Mouse (Mus musculus) cerebellum, adult 8-10 months (tissue): Measurements from ENCODE around the gene Ptp4a2.
A peak's percentile ranks its signal among the peaks of the same experiment; 100 is the strongest.
"Not testable (repeated sequence)": the region's sequence is repeated elsewhere in the genome, so short reads cannot be mapped to it uniquely, and the experiment has no call there.

ENCODE experiments used
- DNase-seq: peaks from one replicate; pipeline ENCODE4 v3.0.0; 2022

The Ptp4a2 gene

DNA sequence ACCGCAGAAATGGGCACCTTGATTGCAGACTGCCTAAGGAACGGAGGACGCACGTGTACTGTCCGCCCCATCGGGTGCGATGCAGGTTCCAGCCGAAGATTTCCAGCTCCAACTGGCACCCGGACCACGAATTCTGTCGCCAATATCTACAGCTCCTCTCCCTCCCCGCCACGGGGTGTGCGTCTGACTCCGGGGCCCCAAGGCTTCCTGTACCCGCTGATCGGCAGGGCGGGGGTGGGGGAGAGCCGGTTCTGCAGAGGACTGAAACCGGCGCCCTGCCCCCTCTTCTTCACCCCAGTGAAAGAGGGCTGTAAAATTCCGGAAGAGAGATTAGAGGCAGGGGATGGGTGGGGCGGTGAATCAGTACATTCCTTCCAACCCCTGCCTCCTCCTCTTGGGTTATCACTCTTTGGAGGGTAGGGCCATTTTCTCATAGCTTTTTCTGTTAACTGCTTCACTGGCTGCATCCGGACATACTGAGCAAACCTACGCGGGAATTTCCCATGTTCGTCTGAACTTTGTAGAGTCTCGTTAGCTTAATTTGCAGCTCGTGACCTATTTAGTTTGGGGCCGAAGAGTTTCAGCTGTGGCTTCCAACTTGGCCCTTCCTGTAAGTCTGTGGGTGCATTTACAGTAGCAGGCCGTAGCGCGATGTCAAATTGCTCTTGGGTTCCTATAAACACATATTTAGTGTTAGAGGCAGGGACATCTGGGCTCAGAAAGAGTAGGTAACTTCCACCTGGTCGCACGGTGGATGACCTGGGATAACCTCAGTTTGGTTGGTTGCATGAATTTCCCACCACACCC, at the start of gene Ptp4a2:
TSS of gene Ptp4a2 (plus strand) at position 422 of the 807 bp plus-strand sequence.
- no peak for DNase-seq

DNA sequence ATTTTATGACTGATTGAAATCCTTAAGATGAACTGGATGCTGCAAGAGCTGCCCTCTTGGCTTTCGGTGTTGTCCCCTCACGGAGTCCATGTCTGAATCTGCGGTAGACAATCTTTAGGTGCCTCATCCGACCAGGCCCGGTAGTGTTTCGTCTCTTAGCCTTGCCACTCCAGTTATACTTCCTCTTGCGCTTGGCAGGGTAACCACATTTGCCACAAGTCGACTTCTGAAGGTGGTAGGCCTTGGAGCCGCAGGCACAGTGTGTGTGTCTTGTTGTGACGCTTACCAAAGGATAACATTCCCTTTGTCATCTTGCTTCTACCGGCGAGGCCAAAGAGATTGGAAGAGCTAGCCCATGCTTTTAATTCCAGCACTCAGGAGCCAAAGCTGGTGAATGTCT, 49.4 kb upstream of the Ptp4a2 start:
- DNase-seq, result no peak

DNA sequence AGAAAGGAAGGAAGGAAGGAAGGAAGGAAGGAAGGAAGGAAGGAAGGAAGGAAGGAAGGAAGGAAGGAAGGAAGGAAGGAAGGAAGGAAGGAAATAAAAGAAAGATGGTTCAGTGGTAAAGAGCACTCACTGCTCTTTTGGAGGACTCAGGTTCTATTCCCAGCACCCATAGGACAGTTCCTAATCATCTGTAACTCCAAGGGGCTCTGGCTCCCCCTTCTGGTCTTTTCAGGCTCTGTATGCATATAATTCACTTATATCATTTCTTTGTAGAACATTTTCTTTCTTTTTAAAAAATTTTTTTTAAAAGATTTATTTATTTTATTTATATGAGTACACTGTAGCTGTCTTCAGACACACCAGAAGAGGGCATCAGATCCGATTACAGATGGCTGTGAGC, 48.5 kb upstream of the Ptp4a2 start:
- not testable (repeated sequence) for DNase-seq

DNA sequence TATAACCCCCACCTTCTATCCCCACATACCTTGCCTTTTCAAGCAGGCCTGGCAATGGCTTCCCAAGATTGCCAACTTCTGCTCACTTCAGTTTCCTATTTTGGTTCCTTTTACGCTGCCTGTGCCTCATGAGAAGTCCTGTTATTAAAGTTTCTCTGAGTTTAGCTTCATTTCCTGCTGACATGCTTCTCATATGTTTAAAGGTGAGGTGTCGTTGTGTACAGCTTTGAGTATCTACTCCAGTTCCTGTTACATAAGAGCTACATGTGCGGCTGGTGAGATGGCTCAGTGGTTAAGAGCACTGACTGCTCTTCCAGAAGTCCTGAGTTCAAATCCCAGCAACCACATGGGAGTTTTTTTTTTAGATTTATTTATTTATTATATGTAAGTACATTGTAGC, 45.7 kb upstream of the Ptp4a2 start:
- DNase-seq, result no peak

DNA sequence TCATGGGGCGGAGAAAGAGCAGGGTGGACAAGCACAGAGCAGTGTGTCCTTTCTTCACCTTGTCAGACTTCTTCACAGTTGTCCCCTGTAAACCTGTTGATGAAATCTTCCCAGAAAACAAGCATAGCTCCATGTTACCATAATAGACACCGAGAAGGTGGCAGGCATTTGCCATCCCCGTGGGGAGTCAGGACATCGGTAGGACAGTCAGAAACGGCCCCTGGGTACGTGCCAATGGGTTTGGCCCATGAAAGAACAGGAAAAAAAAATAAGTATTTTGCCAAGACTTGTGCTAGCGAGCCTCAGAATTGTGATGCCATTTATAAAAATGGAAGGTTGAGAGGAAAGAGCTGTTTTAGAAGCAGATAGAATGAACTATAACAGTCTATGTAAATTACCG, 43.2 kb upstream of the Ptp4a2 start:
- DNase-seq, result peak; percentile 40

DNA sequence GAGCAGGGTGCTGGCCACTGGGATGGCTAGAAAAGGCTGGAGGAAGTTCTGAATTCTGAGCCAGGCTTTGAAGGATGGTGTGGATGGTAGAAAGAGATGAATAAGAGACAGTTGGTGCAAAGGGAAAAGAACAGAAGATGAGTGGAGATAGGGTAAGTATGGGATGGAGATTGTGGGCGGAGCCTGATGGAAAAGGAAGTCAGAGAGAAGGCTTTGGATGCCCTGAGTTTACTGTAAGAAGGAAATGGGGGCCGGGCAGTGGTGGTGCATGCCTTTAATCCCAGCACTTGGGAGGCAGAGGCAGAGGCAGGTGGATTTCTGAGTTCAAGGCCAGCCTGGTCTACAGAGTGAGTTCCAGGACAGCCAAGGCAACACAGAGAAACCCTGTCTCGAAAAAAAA, 42.3 kb upstream of the Ptp4a2 start:
- not testable (repeated sequence) for DNase-seq

DNA sequence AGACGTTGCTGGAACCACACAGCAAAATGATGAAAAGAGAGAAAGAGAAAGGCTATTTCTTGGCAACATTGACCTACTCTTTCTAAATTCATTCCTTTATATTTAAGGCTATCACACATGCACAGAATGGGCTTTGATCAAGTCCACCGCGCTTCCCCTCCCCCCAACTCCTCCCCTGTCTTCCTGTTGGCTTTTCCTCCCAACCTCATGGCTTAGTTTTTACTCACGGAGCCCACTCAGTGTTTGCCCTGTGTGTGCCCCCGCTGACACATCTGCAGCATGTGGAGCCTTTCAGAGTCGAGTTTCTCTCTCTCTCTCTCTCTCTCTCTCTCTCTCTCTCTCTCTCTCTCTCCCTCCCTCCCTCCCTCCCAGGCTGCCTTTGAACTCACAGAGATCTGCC, 40.4 kb upstream of the Ptp4a2 start:
- no peak for DNase-seq

DNA sequence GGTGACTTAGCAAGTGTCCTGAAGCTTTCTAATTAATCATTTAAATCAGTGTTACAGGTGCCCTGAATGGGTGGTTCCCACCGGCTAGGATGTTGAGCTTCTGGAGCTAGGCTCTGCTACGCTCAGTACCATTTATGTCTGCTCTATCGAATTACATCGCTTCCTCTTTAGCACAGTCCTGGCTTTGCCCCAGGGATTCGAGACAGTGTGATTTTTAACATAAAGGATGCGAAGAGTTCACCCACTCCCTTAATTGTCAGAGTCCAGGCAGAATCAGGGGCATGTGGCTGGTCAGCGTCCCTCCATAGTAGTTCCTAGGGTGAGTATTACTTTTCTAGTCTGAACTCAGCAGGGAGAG, 39.7 kb upstream of the Ptp4a2 start:
- DNase-seq, result no peak

DNA sequence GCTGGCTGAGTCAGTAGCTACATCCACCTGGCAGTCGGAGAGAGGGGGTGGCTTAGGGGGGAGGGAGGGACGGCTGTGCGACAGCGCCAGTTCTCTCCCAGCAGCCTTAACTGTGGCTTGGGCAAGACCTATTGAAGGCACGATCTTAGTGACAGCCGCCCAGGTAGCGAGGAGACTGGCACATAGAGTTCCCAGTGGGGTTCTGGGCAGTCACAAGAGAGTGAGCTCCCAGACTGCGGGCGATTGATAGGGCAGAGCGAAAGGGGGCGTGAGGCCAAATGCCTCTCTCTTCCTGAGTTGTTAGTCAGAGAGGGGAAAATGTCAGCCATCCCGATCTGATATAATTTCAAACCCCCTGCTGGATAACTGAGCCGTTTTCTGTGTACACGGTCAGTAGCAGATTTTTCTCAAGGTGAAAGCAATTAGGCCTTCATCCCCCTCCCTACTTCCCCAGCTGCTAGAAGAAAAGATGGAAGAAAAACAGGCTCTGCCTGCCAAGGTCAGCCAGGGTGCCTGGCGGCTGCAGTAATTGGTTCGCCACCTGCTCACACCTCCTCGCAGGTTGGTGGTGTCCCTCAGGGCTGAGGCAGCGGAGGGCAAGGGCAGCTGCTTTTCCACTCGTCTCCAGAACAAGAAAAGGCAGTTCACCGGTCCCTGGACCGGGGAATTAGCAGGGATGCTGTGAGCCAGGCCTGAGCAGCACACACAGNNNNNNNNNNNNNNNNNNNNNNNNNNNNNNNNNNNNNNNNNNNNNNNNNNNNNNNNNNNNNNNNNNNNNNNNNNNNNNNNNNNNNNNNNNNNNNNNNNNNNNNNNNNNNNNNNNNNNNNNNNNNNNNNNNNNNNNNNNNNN, 39.1 kb upstream of the Ptp4a2 start:
- DNase-seq, result peak; percentile 25

DNA sequence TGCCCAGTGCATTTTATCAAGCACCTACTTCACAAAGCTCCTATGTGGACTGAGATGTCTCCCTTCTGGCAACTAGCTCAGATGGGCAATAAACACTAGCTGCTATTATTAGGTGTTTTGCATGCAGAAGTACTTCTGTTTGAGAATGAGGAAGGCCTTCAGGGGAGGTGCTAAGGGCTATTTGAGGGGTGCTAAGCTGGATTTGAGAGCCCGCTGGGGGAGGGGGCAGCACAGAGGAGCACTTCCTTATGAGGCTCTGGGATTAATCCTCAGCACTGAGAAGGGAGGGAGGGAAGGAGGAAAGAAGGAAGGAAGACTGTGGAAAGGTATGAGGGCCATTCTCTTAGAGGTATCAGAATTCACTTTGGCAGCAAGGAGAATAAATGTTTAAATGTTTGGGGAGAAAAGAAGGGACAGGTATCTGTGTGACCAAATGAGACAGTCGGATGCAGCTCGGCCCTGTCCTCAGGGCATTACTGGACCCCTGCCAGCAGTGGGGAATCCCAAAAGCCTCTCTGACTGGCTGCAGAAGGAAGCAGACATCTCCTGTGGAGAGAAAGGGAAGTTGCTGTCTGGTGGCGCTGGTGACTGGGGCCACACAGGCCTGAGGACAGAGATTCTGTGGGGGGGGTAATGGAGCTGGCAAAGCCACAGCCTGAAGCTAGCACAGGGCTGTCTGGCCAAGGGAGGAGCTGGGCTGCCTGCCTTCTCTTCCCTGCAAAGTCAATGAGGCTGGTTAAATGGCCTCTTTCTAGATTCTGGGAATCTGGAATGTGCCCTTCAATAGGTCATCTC, 28.9 kb upstream of the Ptp4a2 start:
- peak; percentile 15 for DNase-seq

DNA sequence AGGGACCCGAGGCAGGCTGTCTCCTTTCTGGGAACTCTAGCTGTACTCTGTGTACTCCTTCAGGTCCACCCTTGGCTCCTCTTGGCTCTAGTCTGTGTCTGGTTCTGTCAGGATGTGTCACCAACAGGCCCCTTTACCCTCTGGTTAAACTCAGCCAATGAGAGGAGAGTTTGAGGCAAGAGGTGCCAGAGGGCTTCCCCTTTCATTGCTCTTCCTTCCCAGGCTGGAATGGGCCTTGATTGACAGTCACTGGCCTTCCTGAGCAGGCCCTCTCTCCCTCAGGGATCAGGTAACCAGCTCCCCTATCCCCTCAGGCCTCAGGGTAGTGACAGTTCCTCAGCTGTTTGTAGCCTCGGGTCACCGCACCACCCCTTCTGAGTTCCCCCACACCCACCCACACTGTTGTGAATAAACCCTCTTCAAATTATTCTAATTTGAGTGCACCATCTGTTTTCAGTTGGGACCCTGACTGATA, 28.1 kb upstream of the Ptp4a2 start:
- no peak for DNase-seq

DNA sequence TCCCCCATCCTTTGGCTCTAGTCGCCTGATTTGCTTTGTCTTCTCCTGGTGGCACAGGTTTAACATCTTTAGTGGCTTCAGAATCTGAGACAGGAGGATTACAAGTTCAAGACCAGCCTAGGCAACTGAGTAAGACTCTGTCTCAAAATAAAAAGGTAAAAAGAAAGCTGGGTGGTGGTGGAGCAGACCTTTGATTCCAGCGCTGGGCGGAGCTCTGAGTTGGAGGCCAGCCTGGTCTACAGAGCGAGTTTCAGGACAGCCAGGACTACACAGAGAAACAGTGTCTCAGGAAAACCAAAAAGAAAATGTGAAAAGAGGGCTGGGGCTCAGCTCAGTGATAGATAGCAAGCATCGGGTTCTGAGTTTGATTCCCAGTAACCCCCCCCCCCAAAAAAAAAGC, 27.5 kb upstream of the Ptp4a2 start:
- DNase-seq, result no peak

DNA sequence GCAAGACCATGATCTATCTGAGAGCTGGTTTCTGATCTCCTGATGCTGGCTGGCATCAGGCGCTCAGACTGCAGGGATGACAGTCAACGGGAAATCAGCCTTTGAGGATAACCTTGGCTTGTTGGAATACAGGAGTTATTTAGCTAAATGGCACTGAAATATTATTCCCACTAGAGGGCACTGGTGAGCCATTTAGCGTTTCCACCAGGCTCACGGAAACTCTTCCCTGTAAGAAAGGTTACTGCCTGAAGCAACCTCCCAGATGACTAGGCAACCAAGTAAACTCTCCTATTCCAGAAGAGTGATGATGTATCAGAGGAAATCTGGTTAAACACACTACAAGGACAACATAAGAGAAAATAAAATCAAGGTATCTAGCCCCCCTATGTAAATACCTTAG, 25.8 kb upstream of the Ptp4a2 start:
- DNase-seq, result peak; percentile 73

DNA sequence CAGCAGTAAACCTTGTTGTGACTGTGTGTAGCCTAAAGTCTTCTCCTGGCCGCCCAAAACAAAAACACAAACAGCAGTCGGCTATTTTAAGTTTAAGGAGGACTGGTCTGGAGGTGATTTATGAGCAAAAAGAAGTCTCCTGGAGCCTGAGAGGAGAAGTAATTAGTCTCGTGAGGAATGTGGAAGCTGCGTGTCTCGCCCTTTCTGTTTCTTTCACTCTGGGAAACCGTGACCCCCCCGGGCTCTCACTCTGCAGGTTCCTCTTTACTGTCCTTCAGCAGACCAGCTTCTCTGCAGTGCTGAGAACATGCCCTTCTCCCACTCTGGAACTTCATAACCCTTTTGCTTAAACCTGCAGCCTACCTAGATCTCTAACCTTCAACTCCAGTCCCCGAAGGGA, 22.3 kb upstream of the Ptp4a2 start:
- no peak for DNase-seq

DNA sequence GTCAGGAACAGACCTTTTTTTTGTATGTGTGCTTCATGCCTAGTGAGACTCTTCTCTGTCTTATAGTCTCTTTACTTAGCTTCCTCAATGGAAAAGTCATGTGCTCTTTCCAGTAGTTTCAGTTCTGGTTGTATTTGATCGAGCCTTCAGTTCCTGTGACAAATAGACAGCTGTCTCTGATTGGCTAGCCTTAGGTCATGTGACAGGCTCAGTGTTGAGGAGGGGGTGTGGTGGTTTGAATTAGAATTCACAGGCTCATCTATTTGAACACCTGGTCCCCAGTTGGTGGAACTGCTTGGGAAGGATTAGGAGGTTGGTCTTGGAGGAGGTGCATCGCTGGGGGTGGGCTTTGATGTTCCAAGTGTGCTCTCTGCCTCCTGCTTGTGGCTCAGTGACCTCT, 21.4 kb upstream of the Ptp4a2 start:
- DNase-seq, result no peak

DNA sequence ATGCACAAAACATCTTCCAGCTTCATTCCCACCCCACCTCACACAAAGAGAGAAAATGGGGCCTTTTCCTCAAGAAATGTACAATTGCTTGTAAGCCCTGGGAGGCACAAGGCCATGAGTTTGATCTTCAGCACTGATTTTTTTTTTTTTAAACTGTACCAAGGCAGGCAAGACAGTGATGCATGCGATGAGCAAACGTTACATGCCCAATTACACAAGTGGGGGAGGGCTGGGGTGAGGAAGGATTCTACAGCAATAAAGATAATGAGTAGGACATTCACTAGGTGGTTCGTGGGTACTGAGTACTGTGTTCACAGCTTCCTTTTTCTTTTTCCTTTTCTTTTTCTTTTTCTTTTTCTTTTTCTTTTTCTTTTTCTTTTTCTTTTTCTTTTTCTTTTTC, 20.5 kb upstream of the Ptp4a2 start:
- DNase-seq, result no peak

DNA sequence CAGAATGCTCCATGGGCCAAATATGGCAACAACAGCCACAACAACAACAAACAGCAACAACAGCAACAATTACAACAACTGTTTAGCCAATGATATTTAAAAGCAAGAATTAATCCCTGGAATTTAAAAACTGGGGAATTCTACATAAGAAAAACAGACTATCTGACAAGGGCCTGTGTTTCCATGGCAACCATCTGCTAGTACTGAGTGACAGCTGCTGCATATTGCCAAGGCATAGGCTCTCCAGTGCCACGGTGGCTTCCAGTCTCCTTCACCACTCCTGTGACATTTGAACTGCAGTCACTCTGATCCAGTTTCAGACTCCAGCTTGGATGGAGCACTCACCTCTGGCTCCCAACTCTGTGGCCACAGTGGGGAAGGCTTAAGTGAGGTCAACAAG, 19.6 kb upstream of the Ptp4a2 start:
- DNase-seq, result no peak

DNA sequence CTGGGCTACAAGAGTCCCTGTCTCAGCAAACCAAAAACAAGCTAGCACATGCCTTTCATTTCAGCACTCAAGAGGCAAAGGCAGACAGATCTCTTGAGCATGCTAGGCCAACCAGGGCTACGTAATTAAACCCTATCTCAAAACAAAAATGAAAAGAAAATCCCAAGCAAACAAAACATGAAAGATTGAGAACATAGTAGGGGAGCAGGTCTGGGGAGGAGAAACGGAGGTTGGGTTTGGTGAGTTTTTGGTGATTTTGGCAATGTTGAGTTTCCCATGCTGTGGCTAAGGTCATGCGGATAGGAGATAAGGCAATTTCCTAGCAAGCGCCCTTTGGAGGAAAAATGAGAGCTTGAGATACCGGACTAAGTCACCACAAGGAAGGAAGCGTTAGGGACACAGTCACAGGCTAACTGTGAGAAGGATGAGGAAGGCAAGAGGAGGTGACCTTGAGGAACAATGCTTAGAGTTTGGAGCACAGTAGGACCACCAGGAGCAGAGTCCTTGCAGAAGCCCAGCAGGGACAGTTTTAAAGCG, 18.3 kb upstream of the Ptp4a2 start:
- no peak for DNase-seq

DNA sequence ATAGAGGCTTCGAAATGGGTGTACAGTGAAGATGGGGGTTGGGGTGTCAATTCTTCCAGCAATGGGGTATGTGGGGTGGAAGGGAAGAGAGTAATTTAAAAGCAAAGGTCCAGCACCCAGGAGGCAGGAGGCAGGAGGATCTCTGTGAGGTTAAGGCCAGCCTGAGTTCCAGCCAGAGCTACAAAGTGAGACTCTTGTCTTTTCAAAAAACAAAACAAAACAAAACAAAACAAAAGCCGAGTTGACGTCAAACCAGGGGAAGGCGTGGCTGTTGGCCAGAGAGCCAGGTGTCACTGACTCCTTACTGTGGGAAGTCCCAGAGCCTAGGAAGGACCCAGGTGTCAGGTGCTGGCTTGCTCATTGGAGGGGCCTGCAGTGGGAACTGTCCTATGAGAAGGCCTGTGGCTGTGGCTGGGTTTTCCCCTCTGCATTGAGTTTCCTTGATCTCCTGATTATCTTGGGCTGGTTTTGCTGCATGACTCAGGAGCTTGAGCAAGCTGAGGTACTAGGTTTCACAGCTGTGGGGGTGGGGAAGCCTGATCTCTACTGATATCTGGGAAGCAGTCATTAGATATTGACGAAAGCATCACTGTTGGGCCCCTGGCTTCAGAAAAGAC, 17.2 kb upstream of the Ptp4a2 start:
- DNase-seq, result no peak

DNA sequence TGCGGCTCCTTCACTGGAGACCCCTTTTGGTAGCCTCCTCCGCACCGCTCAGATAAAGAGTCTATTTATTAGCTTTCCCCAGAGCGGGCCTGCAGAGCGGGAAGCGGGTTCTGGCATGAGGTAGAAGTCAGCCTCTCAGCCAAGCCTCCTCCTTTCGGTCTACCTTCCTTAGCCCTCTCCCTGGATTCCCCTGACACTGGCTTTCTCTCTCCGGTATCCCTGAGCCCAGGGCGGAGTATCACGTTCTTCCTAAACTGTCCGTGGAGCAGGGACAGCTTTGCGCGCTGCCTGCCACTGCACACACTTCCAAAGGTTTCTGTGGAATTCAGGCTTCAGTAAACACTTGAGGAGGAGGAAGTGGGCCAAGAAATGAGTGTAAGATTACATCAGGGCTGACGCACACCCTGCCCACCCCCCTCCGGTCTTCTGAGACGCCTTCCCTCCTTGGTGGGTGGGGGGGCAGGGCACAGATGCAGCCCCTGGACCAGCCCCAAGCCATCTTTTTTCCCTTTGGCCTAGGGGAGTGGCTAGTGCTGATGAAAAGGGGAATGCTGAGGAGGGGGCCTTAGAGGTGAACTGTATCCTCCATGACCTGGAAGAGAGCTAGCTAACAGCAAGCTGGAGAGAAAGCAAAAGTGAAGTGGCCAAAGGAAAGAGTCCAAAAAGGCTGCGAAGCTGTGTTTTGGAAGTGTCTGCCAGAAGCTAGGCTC, 15.7 kb upstream of the Ptp4a2 start:
- no peak for DNase-seq

DNA sequence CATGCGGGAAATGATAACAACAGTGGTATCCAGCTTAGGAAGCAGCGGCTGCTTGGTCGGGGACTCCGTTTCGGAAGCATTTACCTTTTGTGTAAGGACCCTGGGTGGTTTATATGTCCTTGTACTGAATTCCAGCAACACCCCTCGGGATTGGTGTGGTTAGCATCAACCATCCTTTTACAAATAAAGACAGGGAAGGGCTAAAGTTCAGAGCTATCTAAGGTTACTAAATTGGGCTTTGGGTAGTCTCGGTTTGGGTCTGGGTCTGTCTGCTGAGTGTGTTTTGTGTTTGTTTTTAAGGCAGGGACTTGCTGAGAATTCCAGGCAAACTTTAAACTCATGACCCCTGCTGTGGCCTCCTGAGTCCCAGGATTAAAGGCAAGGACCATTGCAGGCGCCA, 15.2 kb upstream of the Ptp4a2 start:
- DNase-seq, result no peak

DNA sequence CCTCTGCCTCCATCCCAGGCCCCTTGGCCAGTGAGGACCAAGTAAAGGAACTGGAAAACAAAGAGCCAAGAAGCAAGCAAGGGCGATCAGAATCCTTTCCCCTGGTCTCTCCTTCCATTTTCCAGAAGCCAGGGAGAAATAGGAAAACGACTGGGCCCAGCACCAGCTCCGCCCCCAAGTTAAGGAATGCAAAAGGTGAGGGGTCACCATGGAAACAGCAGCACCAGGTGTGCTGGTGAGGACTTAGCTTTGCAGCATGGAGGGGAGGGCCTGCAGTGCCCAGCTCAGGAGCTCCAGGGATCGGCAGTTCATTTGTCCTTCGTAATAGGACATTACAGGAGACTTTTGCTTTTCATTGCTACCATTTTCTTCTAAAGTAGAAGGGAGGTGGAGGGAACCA, 13.0 kb upstream of the Ptp4a2 start:
- no peak for DNase-seq
